ENCODE assay signal across 21 mouse cellular contexts in genomic region chr2:161037766-161038165, GRCm38 (mm10).
DNase-seq lines count a peak whose midpoint lies in the region; ATAC-seq and TF ChIP-seq lines count a peak whose summit lies in the region.
"Had no signal": no experiment of that assay in that cellular context is flagged by ENCODE, and none has a peak within 500 bp of the region (broad histone marks: within the 10 kb centered on the region; RNA-seq: fewer than 3 reads in every experiment).

No protein-coding gene starts in this region.

- no peaks in the 10 kb centered on the region for H3K27me3 ChIP-seq in lung, embryonic 14.5 days (ENCODE audit: insufficient read depth, low read length)
- no peaks in the 10 kb centered on the region for H3K27me3 ChIP-seq in lung, embryonic 15.5 days
- no peaks in the 10 kb centered on the region for H3K27me3 ChIP-seq in stomach, embryonic 16.5 days (ENCODE audit: control insufficient read depth, insufficient read depth, low read length)
- no peaks in the 10 kb centered on the region for H3K27me3 ChIP-seq in hindbrain, embryonic 13.5 days
- H3K27me3 ChIP-seq: forebrain, embryonic 13.5 days; heart, embryonic 13.5 days had no signal

- H3K4me3 ChIP-seq in lung, embryonic 14.5 days (ENCODE audit: low read depth, low read length) = no peak overlapping the region
- no peak overlapping the region for H3K4me3 ChIP-seq in lung, adult 2 months (replicated peaks; ENCODE audit: extremely low read depth, low read depth, low read length)
- no peak overlapping the region for H3K4me3 ChIP-seq in lung, embryonic 15.5 days
- H3K4me3 ChIP-seq in stomach, embryonic 16.5 days (replicated peaks; ENCODE audit: low read length) = no peak overlapping the region
- no peak overlapping the region for H3K4me3 ChIP-seq in hindbrain, embryonic 13.5 days
- H3K4me3 ChIP-seq: embryonic facial prominence, embryonic 10.5 days; forebrain, embryonic 13.5 days; heart, embryonic 13.5 days had no signal

- peak; percentile 87 for DNase-seq in lung, embryonic 14.5 days
- no peak for DNase-seq in lung, adult 2 months
- DNase-seq in lung, postnatal 14 days = peak; percentile 26
- no peak for DNase-seq in ovary, postnatal 10 days (ENCODE audit: low spot score)
- no peak for DNase-seq in adrenal gland, postnatal 4 days (ENCODE audit: low spot score in 2 of 2)
- DNase-seq: adrenal gland, postnatal 25 days; B cell, adult 2 months; cerebellum, adult 2 months; cerebellum, postnatal 10 days; forebrain, postnatal 0 days; gastrocnemius, postnatal 14 days; heart, postnatal 36 days had no signal

- no peak overlapping the region for H3K9ac ChIP-seq in lung, embryonic 14.5 days
- H3K9ac ChIP-seq in lung, embryonic 15.5 days = no peak overlapping the region
- no peak overlapping the region for H3K9ac ChIP-seq in stomach, embryonic 16.5 days (ENCODE audit: low read length)
- H3K9ac ChIP-seq in hindbrain, embryonic 13.5 days = no peak overlapping the region
- H3K9ac ChIP-seq: forebrain, embryonic 13.5 days; forebrain, postnatal 0 days; heart, embryonic 13.5 days; hindbrain, embryonic 14.5 days had no signal

- no peak overlapping the region for H3K4me2 ChIP-seq in lung, embryonic 14.5 days
- no peak overlapping the region for H3K4me2 ChIP-seq in lung, embryonic 15.5 days
- no peak overlapping the region for H3K4me2 ChIP-seq in stomach, embryonic 16.5 days (ENCODE audit: low read depth, low read length)
- no peak overlapping the region for H3K4me2 ChIP-seq in hindbrain, embryonic 13.5 days
- H3K4me2 ChIP-seq: forebrain, embryonic 13.5 days; heart, embryonic 13.5 days; hindbrain, embryonic 14.5 days had no signal

- peak; percentile 95 for ATAC-seq in lung, embryonic 14.5 days (ENCODE audit: insufficient read depth)
- ATAC-seq in lung, embryonic 15.5 days (ENCODE audit: borderline replicate concordance, extremely low read depth, low FRiP score, low TSS enrichment) = peak; percentile 97
- peak; percentile 29 for ATAC-seq in stomach, embryonic 16.5 days (ENCODE audit: insufficient read depth, low FRiP score)
- no peak for ATAC-seq in hindbrain, embryonic 13.5 days (ENCODE audit: low FRiP score)
- ATAC-seq: CD4-positive, CD25-positive, alpha-beta regulatory T cell, adult 4 months; forebrain, embryonic 13.5 days; forebrain, postnatal 0 days had no signal

- peak; percentile 5; the same call in 1 of the 2 replicates for TF ChIP-seq CTCF in lung, embryonic 14.5 days (IDR thresholded peaks at IDR 0.05; ENCODE audit: low read depth)
- TF ChIP-seq CTCF in lung, adult 2 months (IDR thresholded peaks at IDR 0.05; ENCODE audit: insufficient read depth, low read length) = no peak

- H3K36me3 ChIP-seq in lung, embryonic 14.5 days (ENCODE audit: insufficient read depth) = peaks cover 62% of the 10 kb centered on the region
- peaks cover 51% of the 10 kb centered on the region for H3K36me3 ChIP-seq in lung, embryonic 15.5 days
- H3K36me3 ChIP-seq in stomach, embryonic 16.5 days (ENCODE audit: control insufficient read depth, insufficient read depth, low read length) = peaks cover 11% of the 10 kb centered on the region; the same call in 1 of the 2 replicates
- peaks cover 58% of the 10 kb centered on the region for H3K36me3 ChIP-seq in hindbrain, embryonic 13.5 days

- no peaks in the 10 kb centered on the region for H3K9me3 ChIP-seq in lung, embryonic 14.5 days (ENCODE audit: low read depth, low read length)
- no peaks in the 10 kb centered on the region for H3K9me3 ChIP-seq in lung, embryonic 15.5 days
- H3K9me3 ChIP-seq in stomach, embryonic 16.5 days (replicated peaks; ENCODE audit: control insufficient read depth, low read length) = no peaks in the 10 kb centered on the region
- H3K9me3 ChIP-seq in hindbrain, embryonic 13.5 days = no peaks in the 10 kb centered on the region
- H3K9me3 ChIP-seq: embryonic facial prominence, embryonic 10.5 days; forebrain, embryonic 13.5 days; G1E; heart, embryonic 13.5 days had no signal

- peaks cover 3% of the 10 kb centered on the region; the same call in 1 of the 2 replicates for H3K4me1 ChIP-seq in lung, embryonic 14.5 days (ENCODE audit: insufficient read depth)
- no peaks in the 10 kb centered on the region for H3K4me1 ChIP-seq in lung, adult 2 months (ENCODE audit: control insufficient read depth, insufficient read depth, low read length)
- peaks cover 19% of the 10 kb centered on the region for H3K4me1 ChIP-seq in lung, embryonic 15.5 days
- H3K4me1 ChIP-seq in stomach, embryonic 16.5 days (ENCODE audit: control insufficient read depth, insufficient read depth, low read length) = no peaks in the 10 kb centered on the region; the same call in 1 of the 2 replicates
- H3K4me1 ChIP-seq in hindbrain, embryonic 13.5 days (replicated peaks) = no peaks in the 10 kb centered on the region
- H3K4me1 ChIP-seq: embryonic facial prominence, embryonic 10.5 days; forebrain, embryonic 13.5 days had no signal

- TF ChIP-seq POLR2A in lung, adult 2 months (IDR thresholded peaks at IDR 0.05; ENCODE audit: borderline replicate concordance, extremely low read depth, low read depth, low read length) = no peak

- H3K27ac ChIP-seq in lung, embryonic 14.5 days (ENCODE audit: low read depth) = peak overlapping the region; percentile 86
- H3K27ac ChIP-seq in lung, embryonic 15.5 days = peak overlapping the region; percentile 86
- peak overlapping the region; percentile 16 for H3K27ac ChIP-seq in stomach, embryonic 16.5 days (ENCODE audit: low read length)
- no peak overlapping the region for H3K27ac ChIP-seq in hindbrain, embryonic 13.5 days
- H3K27ac ChIP-seq: embryonic facial prominence, embryonic 10.5 days; forebrain, embryonic 13.5 days; heart, embryonic 13.5 days; hindbrain, embryonic 14.5 days had no signal

- 55% methylated on average over 3 of the region's 3 CpGs for WGBS in lung, embryonic 14.5 days
- WGBS in lung, adult 2 months = 71% methylated on average over 3 of the region's 3 CpGs
- WGBS in lung, embryonic 15.5 days = 46% methylated on average over 3 of the region's 3 CpGs
- WGBS in stomach, embryonic 16.5 days = 73% methylated on average over 3 of the region's 3 CpGs
- 86% methylated on average over 3 of the region's 3 CpGs for WGBS in hindbrain, embryonic 13.5 days

Comparison
In these comparisons a context has a peak if more than half of its experiments do, and no peak if none do; other contexts are left out.
1. DNase-seq: peak in lung, embryonic 14.5 days (single experiment) and lung, postnatal 14 days (single experiment); none in lung, adult 2 months (single experiment), ovary, postnatal 10 days (single experiment) and adrenal gland, postnatal 4 days (0 of 2).